In genomic region chr11:106715066-106715465, GRCm38 (mm10) we compare ENCODE assay signal across 8 mouse cellular contexts. TPM values are rescaled to one million over a fixed set of nuclear protein-coding genes. Genes with fewer than 3 reads are reported as not detected.
DNase-seq lines count a peak whose midpoint lies in the region; ATAC-seq and TF ChIP-seq lines count a peak whose summit lies in the region.

No protein-coding gene starts in this region.

- H3K27ac ChIP-seq in midbrain, embryonic 15.5 days = peak overlapping the region; percentile 18
- no peak overlapping the region for H3K27ac ChIP-seq in midbrain, embryonic 13.5 days
- H3K27ac ChIP-seq in heart, postnatal 0 days (ENCODE audit: low read depth) = peak overlapping the region; percentile 93
- peak overlapping the region; percentile 5; the same call in 1 of the 2 replicates for H3K27ac ChIP-seq in limb, embryonic 11.5 days (replicated peaks; ENCODE audit: low read depth, low read length)
- H3K27ac ChIP-seq in stomach, embryonic 14.5 days (ENCODE audit: low read length) = peak overlapping the region; percentile 70; the same call in 1 of the 2 replicates
- no peak overlapping the region for H3K27ac ChIP-seq in forebrain, embryonic 16.5 days (ENCODE audit: low read length)

- WGBS in midbrain, embryonic 15.5 days = 93% methylated on average over 6 of the region's 6 CpGs
- WGBS in midbrain, embryonic 13.5 days = 84% methylated on average over 6 of the region's 6 CpGs
- WGBS in heart, postnatal 0 days = 56% methylated on average over 6 of the region's 6 CpGs
- WGBS in limb, embryonic 11.5 days = 81% methylated on average over 6 of the region's 6 CpGs
- WGBS in stomach, embryonic 14.5 days = 77% methylated on average over 6 of the region's 6 CpGs
- WGBS in forebrain, embryonic 16.5 days = 85% methylated on average over 6 of the region's 6 CpGs

- no peaks in the 10 kb centered on the region for H3K9me3 ChIP-seq in midbrain, embryonic 15.5 days
- H3K9me3 ChIP-seq in midbrain, embryonic 13.5 days = no peaks in the 10 kb centered on the region
- H3K9me3 ChIP-seq in heart, postnatal 0 days (replicated peaks; ENCODE audit: control insufficient read depth, low read length) = no peaks in the 10 kb centered on the region
- H3K9me3 ChIP-seq in limb, embryonic 11.5 days (ENCODE audit: control insufficient read depth, low read length) = no peaks in the 10 kb centered on the region
- no peaks in the 10 kb centered on the region for H3K9me3 ChIP-seq in stomach, embryonic 14.5 days (ENCODE audit: control insufficient read depth, low read depth, low read length)
- no peaks in the 10 kb centered on the region for H3K9me3 ChIP-seq in forebrain, embryonic 16.5 days (ENCODE audit: control insufficient read depth, low read length)

- TF ChIP-seq EP300 in heart, postnatal 0 days (IDR thresholded peaks at IDR 0.05; ENCODE audit: low read depth) = 0 out of 2 replicates have a peak, but pooled peaks have one; percentile 17

- H3K4me2 ChIP-seq in midbrain, embryonic 15.5 days = no peak overlapping the region
- H3K4me2 ChIP-seq in midbrain, embryonic 13.5 days (replicated peaks) = no peak overlapping the region
- H3K4me2 ChIP-seq in heart, postnatal 0 days (ENCODE audit: low read depth, low read length) = peak overlapping the region; percentile 53
- no peak overlapping the region for H3K4me2 ChIP-seq in limb, embryonic 11.5 days (ENCODE audit: low read depth, severe bottlenecking)
- H3K4me2 ChIP-seq in stomach, embryonic 14.5 days (replicated peaks; ENCODE audit: low read depth, low read length) = no peak overlapping the region
- H3K4me2 ChIP-seq in forebrain, embryonic 16.5 days (ENCODE audit: low read length) = no peak overlapping the region

- no peaks in the 10 kb centered on the region for H3K4me1 ChIP-seq in midbrain, embryonic 15.5 days
- no peaks in the 10 kb centered on the region for H3K4me1 ChIP-seq in midbrain, embryonic 13.5 days (replicated peaks)
- no peaks in the 10 kb centered on the region for H3K4me1 ChIP-seq in heart, postnatal 0 days (ENCODE audit: control insufficient read depth, insufficient read depth)
- H3K4me1 ChIP-seq in limb, embryonic 11.5 days (ENCODE audit: control insufficient read depth, insufficient read depth, low read length) = no peaks in the 10 kb centered on the region
- H3K4me1 ChIP-seq in stomach, embryonic 14.5 days (ENCODE audit: control insufficient read depth, insufficient read depth, low read length) = no peaks in the 10 kb centered on the region
- no peaks in the 10 kb centered on the region for H3K4me1 ChIP-seq in forebrain, embryonic 16.5 days (replicated peaks; ENCODE audit: control insufficient read depth, insufficient read depth, low read length)

- no peaks in the 10 kb centered on the region for H3K27me3 ChIP-seq in midbrain, embryonic 15.5 days (replicated peaks)
- no peaks in the 10 kb centered on the region for H3K27me3 ChIP-seq in midbrain, embryonic 13.5 days
- no peaks in the 10 kb centered on the region for H3K27me3 ChIP-seq in heart, postnatal 0 days (ENCODE audit: control insufficient read depth, insufficient read depth, low read length)
- H3K27me3 ChIP-seq in limb, embryonic 11.5 days (ENCODE audit: control insufficient read depth, insufficient read depth, low read length) = no peaks in the 10 kb centered on the region
- H3K27me3 ChIP-seq in stomach, embryonic 14.5 days (ENCODE audit: control insufficient read depth, insufficient read depth, low read length) = no peaks in the 10 kb centered on the region
- no peaks in the 10 kb centered on the region for H3K27me3 ChIP-seq in forebrain, embryonic 16.5 days (replicated peaks; ENCODE audit: control insufficient read depth, insufficient read depth, low read length)

- peak; percentile 48 for DNase-seq in heart, postnatal 0 days (ENCODE audit: low spot score)
- DNase-seq in limb, embryonic 11.5 days (ENCODE audit: low spot score) = no peak
- no peak for DNase-seq in urinary bladder, postnatal 36 days (ENCODE audit: low spot score in 2 of 2)
- no peak for DNase-seq in testis, postnatal 10 days (ENCODE audit: low spot score)

- no peak overlapping the region for H3K9ac ChIP-seq in midbrain, embryonic 15.5 days
- no peak overlapping the region for H3K9ac ChIP-seq in midbrain, embryonic 13.5 days (replicated peaks)
- peak overlapping the region; percentile 54 for H3K9ac ChIP-seq in heart, postnatal 0 days (replicated peaks; ENCODE audit: low read depth, low read length)
- H3K9ac ChIP-seq in limb, embryonic 11.5 days (ENCODE audit: low read length) = no peak overlapping the region
- H3K9ac ChIP-seq in stomach, embryonic 14.5 days (replicated peaks; ENCODE audit: low read depth, low read length) = no peak overlapping the region
- no peak overlapping the region for H3K9ac ChIP-seq in forebrain, embryonic 16.5 days (replicated peaks; ENCODE audit: low read depth, low read length)

- H3K36me3 ChIP-seq in midbrain, embryonic 15.5 days (replicated peaks) = no peaks in the 10 kb centered on the region
- H3K36me3 ChIP-seq in midbrain, embryonic 13.5 days = no peaks in the 10 kb centered on the region
- no peaks in the 10 kb centered on the region for H3K36me3 ChIP-seq in heart, postnatal 0 days (replicated peaks; ENCODE audit: control insufficient read depth, insufficient read depth, low read length)
- no peaks in the 10 kb centered on the region for H3K36me3 ChIP-seq in limb, embryonic 11.5 days (ENCODE audit: control insufficient read depth, insufficient read depth, low read length)
- H3K36me3 ChIP-seq in stomach, embryonic 14.5 days (ENCODE audit: control insufficient read depth, insufficient read depth, low read length) = no peaks in the 10 kb centered on the region
- H3K36me3 ChIP-seq in forebrain, embryonic 16.5 days (ENCODE audit: control insufficient read depth, insufficient read depth) = no peaks in the 10 kb centered on the region

- ATAC-seq in midbrain, embryonic 15.5 days (replicated peaks) = no peak
- ATAC-seq in midbrain, embryonic 13.5 days = no peak
- ATAC-seq in heart, postnatal 0 days (ENCODE audit: insufficient read depth, low read depth) = peak; percentile 77
- ATAC-seq in limb, embryonic 11.5 days (ENCODE audit: insufficient number of reproducible peaks, low FRiP score, low TSS enrichment, low read depth) = no peak
- ATAC-seq in stomach, embryonic 14.5 days (ENCODE audit: insufficient number of reproducible peaks, insufficient read depth, low FRiP score, low read depth) = no peak
- no peak for ATAC-seq in forebrain, embryonic 16.5 days

- TF ChIP-seq CTCF in heart, postnatal 0 days (IDR thresholded peaks at IDR 0.05; ENCODE audit: low read depth) = no peak

- no peak overlapping the region for H3K4me3 ChIP-seq in midbrain, embryonic 15.5 days
- H3K4me3 ChIP-seq in midbrain, embryonic 13.5 days (replicated peaks) = no peak overlapping the region
- H3K4me3 ChIP-seq in heart, postnatal 0 days (ENCODE audit: low read depth, low read length) = peak overlapping the region; percentile 47
- no peak overlapping the region for H3K4me3 ChIP-seq in limb, embryonic 11.5 days (ENCODE audit: low read depth, low read length)
- peak overlapping the region; percentile 7; the same call in 1 of the 2 replicates for H3K4me3 ChIP-seq in stomach, embryonic 14.5 days (ENCODE audit: low read depth, low read length)
- H3K4me3 ChIP-seq in forebrain, embryonic 16.5 days (replicated peaks; ENCODE audit: low read length) = no peak overlapping the region

RNA-seq across cellular contexts. Expression of gene Pecam1, which starts 35.4 kb away (rescaled TPM):
- polyA plus RNA-seq in midbrain, embryonic 15.5 days (2015; fragmentation: Nextera tagmentation; extraction: Ambion mirVana) = 15.1 and 17.5 TPM in 2 replicates
- 14.1 and 15.8 TPM in 2 replicates for polyA plus RNA-seq in midbrain, embryonic 13.5 days (2015; fragmentation: Nextera tagmentation; extraction: Ambion mirVana)
- total RNA-seq in heart, postnatal 0 days (2014; rRNA removed; ENCODE audit: low replicate concordance) = 126 and 153 TPM in 2 replicates
- polyA plus RNA-seq in heart, postnatal 0 days (2015; fragmentation: Nextera tagmentation; extraction: Ambion mirVana) = 59.4 and 63.2 TPM in 2 replicates
- 24.8 and 26.0 TPM in 2 replicates for polyA plus RNA-seq in limb, embryonic 11.5 days (2014; fragmentation: Nextera tagmentation; extraction: Ambion mirVana)
- polyA plus RNA-seq in stomach, embryonic 14.5 days (2014; fragmentation: Nextera tagmentation; extraction: Ambion mirVana) = 41.9 and 45.2 TPM in 2 replicates
- 14.7 and 18.3 TPM in 2 replicates for polyA plus RNA-seq in forebrain, embryonic 16.5 days (2015; fragmentation: Nextera tagmentation; extraction: Ambion mirVana)

RNA-seq across cellular contexts. Expression of gene Milr1, which starts 36.0 kb away (rescaled TPM):
- 0.79 and 0.88 TPM in 2 replicates for polyA plus RNA-seq in midbrain, embryonic 15.5 days (2015; fragmentation: Nextera tagmentation; extraction: Ambion mirVana)
- polyA plus RNA-seq in midbrain, embryonic 13.5 days (2015; fragmentation: Nextera tagmentation; extraction: Ambion mirVana) = 0.97 and 1.2 TPM in 2 replicates
- 0.15 TPM in 1 of 2 replicates, not detected in the other for total RNA-seq in heart, postnatal 0 days (2014; rRNA removed; ENCODE audit: low replicate concordance)
- polyA plus RNA-seq in heart, postnatal 0 days (2015; fragmentation: Nextera tagmentation; extraction: Ambion mirVana) = 0.58 and 0.83 TPM in 2 replicates
- 0.89 and 1.4 TPM in 2 replicates for polyA plus RNA-seq in limb, embryonic 11.5 days (2014; fragmentation: Nextera tagmentation; extraction: Ambion mirVana)
- 1.9 and 2.8 TPM in 2 replicates for polyA plus RNA-seq in stomach, embryonic 14.5 days (2014; fragmentation: Nextera tagmentation; extraction: Ambion mirVana)
- polyA plus RNA-seq in forebrain, embryonic 16.5 days (2015; fragmentation: Nextera tagmentation; extraction: Ambion mirVana) = 0.35 and 0.72 TPM in 2 replicates

Comparison
In these comparisons a context has a peak if more than half of its experiments do, and no peak if none do; other contexts are left out.
1. H3K27ac ChIP-seq: peak in midbrain, embryonic 15.5 days (single experiment), heart, postnatal 0 days (single experiment), limb, embryonic 11.5 days (single experiment) and stomach, embryonic 14.5 days (single experiment); none in midbrain, embryonic 13.5 days (single experiment) and forebrain, embryonic 16.5 days (single experiment).
2. H3K4me3 ChIP-seq: peak in heart, postnatal 0 days (single experiment) and stomach, embryonic 14.5 days (single experiment); none in midbrain, embryonic 15.5 days (single experiment), midbrain, embryonic 13.5 days (single experiment), limb, embryonic 11.5 days (single experiment) and forebrain, embryonic 16.5 days (single experiment).